Mouse (Mus musculus) MEL (cell line): ENCODE results near the gene Agbl3.

Source experiments
- BHLHE40 ChIP-seq: IDR thresholded peaks from 2 replicates; pipeline ENCODE4 v1.6.1; 2012; ENCODE audit warnings: low read depth, mild to moderate bottlenecking, inconsistent platforms, low read length, improper control_type of control experiment, borderline replicate concordance
- CTCF ChIP-seq, 3 experiments: IDR thresholded peaks in 2 of 3; conservative IDR thresholded peaks in 1 of 3; 2 replicates each; pipeline ENCODE4 v1.5.1; 2011 to 2012; ENCODE audit warnings: low read length in 3 of 3, low read depth in 2 of 3, mild to moderate bottlenecking in 2 of 3, improper control_type of control experiment in 1 of 3, inconsistent platforms in 1 of 3, mixed read lengths in 1 of 3, moderate library complexity in 1 of 3; ENCODE audit not compliant: control insufficient read depth in 1 of 3, insufficient read depth in 1 of 3, poor library complexity in 1 of 3, severe bottlenecking in 1 of 3
- ETS1 ChIP-seq: IDR thresholded peaks from 2 replicates; pipeline ENCODE4 v1.6.1; 2012; ENCODE audit warnings: low read depth, mild to moderate bottlenecking, inconsistent platforms, low read length, improper control_type of control experiment, moderate library complexity
- GATA1 ChIP-seq: IDR thresholded peaks from 2 replicates; pipeline ENCODE4 v1.6.1; 2011; ENCODE audit warnings: low read depth, low read length, improper control_type of control experiment
- MAFK ChIP-seq: IDR thresholded peaks from 2 replicates; pipeline ENCODE4 v1.6.1; 2011; ENCODE audit warnings: low read depth, mild to moderate bottlenecking, low read length, improper control_type of control experiment, borderline replicate concordance
- MAX ChIP-seq: IDR thresholded peaks from 2 replicates; pipeline ENCODE4 v1.6.1; 2011; ENCODE audit warnings: low read length, improper control_type of control experiment
- NRF1 ChIP-seq: IDR thresholded peaks from 2 replicates; pipeline ENCODE4 v1.6.1; 2014; ENCODE audit warnings: low read depth, mild to moderate bottlenecking, inconsistent platforms, low read length, improper control_type of control experiment, moderate library complexity; ENCODE audit not compliant: poor library complexity, insufficient read depth, severe bottlenecking
- SIN3A ChIP-seq: IDR thresholded peaks from 2 replicates; pipeline ENCODE4 v1.6.1; 2012; ENCODE audit warnings: low read length, improper control_type of control experiment, inconsistent platforms
- SMC3 ChIP-seq: IDR thresholded peaks from 2 replicates; pipeline ENCODE4 v1.6.1; 2011; ENCODE audit warnings: low read depth, low read length, improper control_type of control experiment
- TCF12 ChIP-seq: IDR thresholded peaks from 2 replicates; pipeline ENCODE4 v1.6.1; 2014; ENCODE audit warnings: low read depth, mild to moderate bottlenecking, inconsistent platforms, low read length, improper control_type of control experiment, moderate library complexity
- UBTF ChIP-seq: IDR thresholded peaks from 2 replicates; pipeline ENCODE4 v1.6.1; 2012; ENCODE audit warnings: low read depth, mild to moderate bottlenecking, inconsistent platforms, low read length, improper control_type of control experiment, moderate library complexity, borderline replicate concordance; ENCODE audit not compliant: insufficient read depth
- USF1 ChIP-seq: IDR thresholded peaks from 2 replicates; pipeline ENCODE4 v1.6.1; 2014; ENCODE audit warnings: low read depth, mild to moderate bottlenecking, inconsistent platforms, low read length, improper control_type of control experiment, moderate library complexity

DNA sequence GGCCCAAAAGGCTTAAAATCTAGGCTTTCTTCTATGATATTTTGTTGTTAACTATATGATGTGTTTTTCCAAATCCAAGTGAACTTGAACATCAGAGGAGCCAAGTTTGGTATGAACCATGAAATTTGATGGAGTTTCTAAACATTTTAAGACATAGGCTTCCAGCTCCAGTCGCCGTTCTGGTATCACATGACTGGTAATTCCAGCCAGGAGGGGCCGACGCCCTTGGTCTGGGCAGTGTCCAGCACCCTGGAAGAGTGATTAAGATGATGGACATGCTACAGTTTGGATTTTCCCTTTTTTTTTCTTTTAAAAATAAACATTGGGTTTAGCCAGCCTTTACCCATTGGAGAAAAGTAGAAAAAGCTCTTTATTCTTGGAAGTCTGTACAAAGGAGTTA is 36.3 kb upstream of the Agbl3 start:
- TF ChIP-seq SMC3 (no peak), SIN3A (no peak), GATA1 (no peak), USF1 (no peak), NRF1 (no peak), MAX (no peak), CTCF (IDR thresholded peaks at IDR 0.05 in 2 of 3, conservative IDR thresholded peaks at IDR 0.05 in 1 of 3; ENCODE audit: control insufficient read depth in 1 of 3, insufficient read depth in 1 of 3, low read depth in 2 of 3, low read length in 3 of 3, poor library complexity in 1 of 3, severe bottlenecking in 1 of 3) (no peak), UBTF (no peak), BHLHE40 (no peak), TCF12 (no peak), MAFK (no peak), ETS1 (no peak)
